Mouse (Mus musculus): ENCODE data around the gene Cdcp1.

DNA sequence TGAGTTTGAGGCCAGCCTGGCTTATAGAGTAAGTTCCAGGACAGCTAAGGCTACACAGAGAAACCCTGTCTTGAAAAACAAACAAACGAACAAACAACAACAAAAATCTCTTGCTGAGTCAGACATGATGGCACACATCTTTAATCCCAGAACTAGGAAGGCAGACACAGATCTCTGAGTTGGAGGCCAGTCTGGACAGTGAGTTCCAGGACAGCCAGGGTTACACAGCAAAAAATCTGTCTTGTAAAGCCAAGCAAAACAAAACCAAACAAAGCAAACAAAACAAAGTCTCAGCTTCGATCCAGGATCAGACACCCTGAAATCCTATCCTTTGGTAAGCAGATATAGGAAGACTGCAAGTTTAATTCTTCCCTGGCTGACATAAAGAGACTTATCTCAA lies 54.0 kb downstream of the Cdcp1 start:
- TF ChIP-seq GATA1 (IDR thresholded peaks at IDR 0.05; ENCODE audit: borderline replicate concordance, low read length) (no peak), FLI1 (IDR thresholded peaks at IDR 0.05; ENCODE audit: low read length) (no peak)

All from megakaryocyte, embryonic 14.5 days (primary cell).